Mouse (Mus musculus): ENCODE measurements at regions not wholly inside any gene's neighbourhood (a gene's known extent, or its start where the extent isn't known, plus 50 kb on each side); places are given as distances from the start of the nearest gene placed in this dataset.

GRCm38 (mm10) chr13:44663730-44664129 lies 65.5 kb upstream of the Jarid2 start:
- TF ChIP-seq CTCF (conservative IDR thresholded peaks at IDR 0.05; ENCODE audit: low read length) (no peak), NANOG (IDR thresholded peaks at IDR 0.05; ENCODE audit: borderline replicate concordance, low read length) (no peak), POU5F1 (IDR thresholded peaks at IDR 0.05; ENCODE audit: borderline replicate concordance, low read length) (no peak)

Measured in E14TG2a.4 (cell line).